Mouse (Mus musculus): ENCODE data around the gene Akain1. TPM values are rescaled to one million over a fixed set of nuclear protein-coding genes. Genes with fewer than 3 reads are reported as not detected.

The Akain1 gene
- total and polyA plus RNA-seq, 3 experiments = not detected

DNA sequence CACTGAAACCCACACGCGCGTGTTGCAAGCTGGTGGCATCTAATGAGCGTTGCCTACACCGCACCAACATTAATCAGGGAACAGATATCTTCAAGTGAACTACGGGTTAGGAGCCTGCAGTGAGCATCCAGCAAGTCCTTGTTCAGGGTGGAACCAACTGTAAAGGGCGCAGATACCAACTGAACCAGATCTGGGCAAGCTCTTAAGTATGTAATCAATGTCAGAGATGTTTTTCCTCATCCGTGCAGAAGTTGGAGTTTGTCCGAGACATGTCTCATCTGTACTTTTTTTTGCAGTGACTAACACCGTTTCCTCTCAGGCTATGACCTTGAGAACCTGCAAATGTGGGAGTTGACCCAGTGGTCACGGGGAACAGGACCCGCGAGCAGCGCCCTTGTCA, 640 bp upstream of the Akain1 start:
- dilution Hi-C loops (cut with MboI; ENCODE audit: extremely low pct_ligation_motif_present, extremely low pct_unique_long_range_greater_than_20kb, low sequenced_read_pairs) = no loop called here
- Histone ChIP-seq H3K4me1 (ENCODE audit: control insufficient read depth in 1 of 2, insufficient read depth in 2 of 2) (peaks cover 4 to 31% of the 10 kb centered on the region in 2 experiments; a peak in 3 of 4 replicates), H3K27ac (ENCODE audit: insufficient read depth, low read depth) (no peak overlapping the region), H3K4me2 (ENCODE audit: insufficient read depth, low read depth, poor library complexity, severe bottlenecking) (no peak overlapping the region), H3K36me3 (replicated peaks in 1 of 2; ENCODE audit: control insufficient read depth in 1 of 2, insufficient read depth in 1 of 2, low read length in 1 of 2) (no peaks in the 10 kb centered on the region), H3K9me3 (replicated peaks; ENCODE audit: low read length) (peaks cover 20% of the 10 kb centered on the region), H3K27me3 (replicated peaks) (no peaks in the 10 kb centered on the region), H3K4me3 (replicated peaks in 1 of 3; ENCODE audit: low read depth in 2 of 3, low read length in 2 of 3, poor library complexity in 1 of 3) (no peak overlapping the region), H3K79me2 (replicated peaks; ENCODE audit: control insufficient read depth, extremely low read depth, insufficient read depth, poor library complexity, severe bottlenecking) (no peaks in the 10 kb centered on the region), H3K9ac (ENCODE audit: insufficient read depth, low read depth) (no peak overlapping the region)
- in situ Hi-C loops (cut with MboI; ENCODE audit: low pct_ligation_motif_present, low pct_unique_long_range_greater_than_20kb, low sequenced_read_pairs) = no loop called here
- DNase-seq (ENCODE audit: extremely low read depth) = no peak
- TF ChIP-seq ELF1 (IDR thresholded peaks at IDR 0.05; ENCODE audit: low read depth, low read length) (no peak), USF1 (IDR thresholded peaks at IDR 0.05; ENCODE audit: low read depth, low read length) (no peak), MAFK (IDR thresholded peaks at IDR 0.05; ENCODE audit: insufficient replicate concordance, low read length) (no peak), NRF1 (IDR thresholded peaks at IDR 0.05; ENCODE audit: low read depth, low read length) (no peak), RAD21 (IDR thresholded peaks at IDR 0.05; ENCODE audit: low read depth, low read length) (no peak), CTCF (conservative IDR thresholded peaks at IDR 0.05 in 1 of 2, IDR thresholded peaks at IDR 0.05 in 1 of 2; ENCODE audit: low read depth in 2 of 2, low read length in 2 of 2) (no peak), MEF2A (IDR thresholded peaks at IDR 0.05; ENCODE audit: borderline replicate concordance, low read depth, low read length) (no peak), GABPA (IDR thresholded peaks at IDR 0.05; ENCODE audit: insufficient replicate concordance, low read depth, low read length) (no peak), EP300 (IDR thresholded peaks at IDR 0.05; ENCODE audit: low read length) (no peak), POLR2A (IDR thresholded peaks at IDR 0.05; ENCODE audit: low read depth, low read length) (no peak), ZKSCAN1 (IDR thresholded peaks at IDR 0.05; ENCODE audit: borderline replicate concordance, low read depth, low read length) (no peak), TCF12 (IDR thresholded peaks at IDR 0.05; ENCODE audit: low read depth, low read length) (no peak), ZNF384 (IDR thresholded peaks at IDR 0.05; ENCODE audit: low read depth, low read length) (no peak), MYC (IDR thresholded peaks at IDR 0.05; ENCODE audit: low read depth, low read length) (no peak)

DNA sequence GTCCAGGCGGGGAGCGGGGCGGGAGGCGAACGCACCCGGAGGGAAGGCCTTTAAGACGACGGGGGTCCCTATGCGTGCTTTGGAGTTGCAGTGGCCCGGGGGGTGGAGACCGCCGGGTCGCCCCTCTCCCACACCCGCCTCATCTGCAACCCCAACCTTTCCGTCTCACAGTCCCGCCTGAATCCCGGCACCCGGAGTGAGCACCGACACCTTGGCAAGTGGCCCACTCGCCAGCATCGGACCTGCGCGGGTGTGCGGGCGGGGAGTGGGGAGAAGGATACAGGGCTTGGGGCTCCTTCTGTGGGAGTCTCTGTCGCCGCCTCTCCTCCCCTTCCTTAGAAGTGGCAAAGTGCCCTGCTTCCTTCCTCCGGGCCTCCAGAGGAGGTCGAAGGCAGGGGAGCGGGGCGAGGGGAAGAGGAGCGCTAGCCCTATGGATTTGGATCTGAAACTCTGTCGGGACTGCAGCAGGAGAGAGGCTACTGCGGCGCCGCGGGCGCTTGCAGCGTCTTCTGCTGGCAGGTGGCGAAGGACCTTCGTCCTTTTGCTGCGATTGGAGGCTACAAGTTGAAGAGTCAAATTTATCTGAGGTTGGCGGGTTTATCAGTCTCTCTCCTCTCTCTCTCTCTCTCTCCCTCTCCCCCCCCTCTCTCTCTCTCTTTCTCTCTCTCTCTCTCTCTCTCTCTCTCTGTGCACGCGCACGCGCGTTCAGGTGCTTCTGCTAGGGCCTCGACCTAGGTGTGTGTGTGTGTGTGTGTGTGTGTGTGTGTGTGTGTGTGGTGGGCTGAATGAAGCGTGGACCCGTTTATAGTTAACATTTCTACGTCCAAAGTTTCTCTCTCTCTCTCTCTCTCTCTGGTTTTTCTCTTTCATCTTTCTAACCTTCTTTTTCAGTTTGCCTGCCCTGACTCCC, 700 bp downstream of the Akain1 start:
- TF ChIP-seq ZNF384 (IDR thresholded peaks at IDR 0.05; ENCODE audit: low read depth, low read length) = no peak
- no peak for TF ChIP-seq PAX5 (IDR thresholded peaks at IDR 0.05; ENCODE audit: low read length)
- TF ChIP-seq USF1 (IDR thresholded peaks at IDR 0.05; ENCODE audit: low read depth, low read length) = no peak
- no peak for TF ChIP-seq MAZ (IDR thresholded peaks at IDR 0.05; ENCODE audit: low read depth, low read length)
- no peak for TF ChIP-seq ZKSCAN1 (IDR thresholded peaks at IDR 0.05; ENCODE audit: borderline replicate concordance, low read depth, low read length)
- TF ChIP-seq MAX (IDR thresholded peaks at IDR 0.05; ENCODE audit: low read length) = no peak
- TF ChIP-seq SIN3A (IDR thresholded peaks at IDR 0.05; ENCODE audit: low read length) = no peak
- no peak for TF ChIP-seq CHD2 (IDR thresholded peaks at IDR 0.05; ENCODE audit: low read length)
- no peak for TF ChIP-seq IRF4 (IDR thresholded peaks at IDR 0.05; ENCODE audit: low read depth, low read length)
- no peak for DNase-seq (ENCODE audit: extremely low read depth)
- H3K4me2 ChIP-seq (ENCODE audit: insufficient read depth, low read depth, poor library complexity, severe bottlenecking) = no peak overlapping the region

More for the DNA sequence above, 700 bp downstream of the Akain1 start:
- Histone ChIP-seq H3K27me3 (replicated peaks) (no peaks in the 10 kb centered on the region), H3K9ac (ENCODE audit: insufficient read depth, low read depth) (no peak overlapping the region), H3K27ac (ENCODE audit: insufficient read depth, low read depth) (no peak overlapping the region), H3K9me3 (replicated peaks; ENCODE audit: low read length) (peaks cover 20% of the 10 kb centered on the region), H3K4me3 (replicated peaks in 1 of 3; ENCODE audit: low read depth in 2 of 3, low read length in 2 of 3, poor library complexity in 1 of 3) (no peak overlapping the region), H3K36me3 (replicated peaks in 1 of 2; ENCODE audit: control insufficient read depth in 1 of 2, insufficient read depth in 1 of 2, low read length in 1 of 2) (no peaks in the 10 kb centered on the region), H3K4me1 (ENCODE audit: control insufficient read depth in 1 of 2, insufficient read depth in 2 of 2) (peaks cover 0 to 31% of the 10 kb centered on the region in 2 experiments; a peak in 2 of 4 replicates), H3K79me2 (replicated peaks; ENCODE audit: control insufficient read depth, extremely low read depth, insufficient read depth, poor library complexity, severe bottlenecking) (no peaks in the 10 kb centered on the region)
- in situ Hi-C loops (cut with MboI; ENCODE audit: low pct_ligation_motif_present, low pct_unique_long_range_greater_than_20kb, low sequenced_read_pairs) (no loop called here), dilution Hi-C loops (cut with MboI; ENCODE audit: extremely low pct_ligation_motif_present, extremely low pct_unique_long_range_greater_than_20kb, low sequenced_read_pairs) (no loop called here)
